Mouse (Mus musculus) forebrain, postnatal 0 days (tissue): ENCODE measurements around the gene Gpr26. TPM values are rescaled to one million over a fixed set of nuclear protein-coding genes. Genes with fewer than 3 reads are reported as not detected.

Experiments used
- ATAC-seq: fragments of 200-750 bp; cut with Nextera tagmentation; 2 replicates; pipeline ENCODE4 v1.8.0; 2017; ENCODE audit warnings: mild to moderate bottlenecking, moderate library complexity
- DNase-seq: peaks from one replicate; pipeline ENCODE4 v3.0.0-alpha.2; 2015
- H3K27ac ChIP-seq: fragments of 300-500 bp; sonication (generic); 2 replicates; pipeline ENCODE4 v1.5.1; 2014; ENCODE audit warnings: low read depth, mild to moderate bottlenecking, antibody characterized with exemption, low read length, moderate library complexity, mixed read lengths
- H3K27me3 ChIP-seq: fragments of 300-500 bp; sonication (generic); 2 replicates; pipeline ENCODE4 v1.6.1; 2014; ENCODE audit warnings: mild to moderate bottlenecking, low read length, mixed read lengths; ENCODE audit not compliant: insufficient read depth
- H3K36me3 ChIP-seq: fragments of 300-500 bp; sonication (generic); 2 replicates; pipeline ENCODE4 v1.6.1; 2014; ENCODE audit warnings: mild to moderate bottlenecking, moderate library complexity; ENCODE audit not compliant: insufficient read depth
- H3K4me1 ChIP-seq: fragments of 300-500 bp; sonication (generic); 2 replicates; pipeline ENCODE4 v1.6.1; 2014; ENCODE audit warnings: antibody characterized with exemption; ENCODE audit not compliant: insufficient read depth
- H3K4me2 ChIP-seq: fragments of 300-500 bp; sonication (generic); 2 replicates; pipeline ENCODE4 v1.6.1; 2014; ENCODE audit warnings: low read depth, mild to moderate bottlenecking, moderate library complexity
- H3K4me3 ChIP-seq: fragments of 300-500 bp; sonication (generic); 2 replicates; pipeline ENCODE4 v1.5.1; 2014; ENCODE audit warnings: low read depth, low read length, mixed read lengths
- H3K9ac ChIP-seq: fragments of 300-500 bp; sonication (generic); 2 replicates; pipeline ENCODE4 v1.6.1; 2014; ENCODE audit warnings: mild to moderate bottlenecking
- H3K9me3 ChIP-seq: fragments of 300-500 bp; sonication (generic); 2 replicates; pipeline ENCODE4 v1.6.1; 2016; ENCODE audit warnings: low read length
- CTCF ChIP-seq: sonication (generic); IDR thresholded peaks from 2 replicates; pipeline ENCODE4 v1.5.1; 2016; ENCODE audit warnings: antibody characterized with exemption, control low read depth, low read depth
- WGBS: fragments of 180-500 bp; shearing (Covaris S2); extraction: QIAGEN DNeasy Blood & Tissue Kit; methylation state at CpG from one replicate; pipeline ENCODE4 v1.1.7; 2014; 5-methylcytosine and 5-hydroxymethylcytosine counted together
- polyA plus RNA-seq: library from polyadenylated mRNA; unstranded; fragments of >200 nt; fragmentation: Nextera tagmentation; extraction: Ambion mirVana; gene quantifications from 2 replicates; pipeline ENCODE4 v1.2.1, GENCODE M21; 2015
- total RNA-seq: library from RNA; depleted of rRNA; stranded (reverse); fragments of >200 nt; gene quantifications from 2 replicates; pipeline ENCODE4 v1.2.3, GENCODE M21; 2014; rRNA removed

Gene Gpr26
- total and polyA plus RNA-seq, 2 experiments from 2014 or later = 3.2 to 27.1 TPM

- Histone ChIP-seq H3K4me3 (no peak overlapping the region), H3K9ac (no peak overlapping the region), H3K36me3 (no peaks in the 10 kb centered on the region), H3K27ac (no peak overlapping the region), H3K4me2 (no peak overlapping the region), H3K27me3 (no peaks in the 10 kb centered on the region), H3K9me3 (no peaks in the 10 kb centered on the region), H3K4me1 (peaks cover 4% of the 10 kb centered on the region; the same call in 1 of the 2 replicates)
- 60% methylated on average over 3 of the region's 3 CpGs for WGBS
- TF ChIP-seq CTCF = no peak
- ATAC-seq = no peak
- DNase-seq = no peak
These were observed 49.7 kb downstream of the Gpr26 start for GRCm38 (mm10) chr7:132015933-132016332.

DNA sequence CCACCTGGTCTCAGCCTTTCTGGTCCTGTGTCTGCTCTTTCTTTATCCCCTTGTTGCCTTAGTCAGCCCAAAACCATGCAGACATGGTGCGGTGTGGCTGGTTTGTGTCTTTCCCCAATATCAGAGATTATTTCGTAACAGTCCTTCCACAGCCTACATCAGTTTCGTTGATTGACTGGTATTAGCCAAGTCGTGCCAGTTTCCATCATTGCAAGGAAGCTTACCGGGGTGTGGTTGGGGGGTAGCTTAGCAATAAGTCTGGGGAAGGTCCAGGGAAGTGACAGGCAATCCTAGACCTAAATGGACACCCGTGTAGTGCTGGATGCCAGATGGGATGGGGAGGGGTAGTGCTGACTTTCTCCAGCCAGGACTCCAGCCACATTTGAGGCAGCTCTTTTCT lies 59.3 kb downstream of the Gpr26 start:
- no peak for DNase-seq
- Histone ChIP-seq H3K4me3 (no peak overlapping the region), H3K9me3 (no peaks in the 10 kb centered on the region), H3K4me1 (0 out of 2 replicates have a peak, but pooled peaks cover 7% of the 10 kb centered on the region), H3K4me2 (no peak overlapping the region), H3K36me3 (no peaks in the 10 kb centered on the region), H3K9ac (no peak overlapping the region), H3K27me3 (no peaks in the 10 kb centered on the region), H3K27ac (no peak overlapping the region)
- WGBS = 71% methylated on average over 6 of the region's 6 CpGs
- TF ChIP-seq CTCF = no peak
- no peak for ATAC-seq

GRCm38 (mm10) chr7:132026671-132027070 lies 60.4 kb downstream of the Gpr26 start:
- no peak for ATAC-seq
- TF ChIP-seq CTCF = no peak
- DNase-seq = no peak

DNA sequence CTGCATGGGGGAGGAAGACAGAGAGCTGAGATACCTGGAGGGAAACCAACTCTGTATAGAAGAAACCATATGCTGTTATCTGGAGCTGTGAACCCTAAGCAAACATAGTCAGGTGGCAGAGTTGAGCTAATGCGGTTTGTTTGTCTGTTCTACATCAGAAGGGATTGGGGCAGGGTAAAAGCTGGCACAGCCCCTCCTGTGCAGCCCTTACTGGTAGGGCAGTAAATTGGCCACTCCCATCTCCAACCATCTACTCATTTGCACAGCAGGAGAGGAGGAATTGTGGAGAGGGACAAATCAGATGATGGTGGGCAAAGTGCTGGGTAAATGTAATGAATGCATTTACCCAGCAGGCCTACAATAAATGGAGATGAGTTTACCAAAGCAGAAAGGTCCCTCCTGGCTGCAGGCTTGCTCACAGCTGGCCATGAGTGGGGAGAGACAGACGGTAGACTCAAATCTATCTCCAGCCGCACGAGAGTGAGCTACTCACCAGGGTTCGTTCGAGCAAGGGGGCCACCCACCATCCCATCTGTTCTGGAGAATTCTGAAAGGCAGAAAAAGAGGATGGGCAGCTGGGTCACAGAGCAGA lies 65.8 kb downstream of the Gpr26 start:
- Histone ChIP-seq H3K9me3 (no peaks in the 10 kb centered on the region), H3K36me3 (no peaks in the 10 kb centered on the region), H3K4me3 (no peak overlapping the region), H3K9ac (no peak overlapping the region), H3K27me3 (no peaks in the 10 kb centered on the region), H3K27ac (no peak overlapping the region), H3K4me2 (no peak overlapping the region), H3K4me1 (peaks cover 6% of the 10 kb centered on the region)
- DNase-seq (no peak), ATAC-seq (no peak)
- 39% methylated on average over 6 of the region's 6 CpGs for WGBS
- no peak for TF ChIP-seq CTCF

More at GRCm38 (mm10) chr7:132026671-132027070, 60.4 kb downstream of the Gpr26 start:
- Histone ChIP-seq H3K27ac (no peak overlapping the region), H3K36me3 (no peaks in the 10 kb centered on the region), H3K27me3 (no peaks in the 10 kb centered on the region), H3K4me3 (no peak overlapping the region), H3K4me1 (0 out of 2 replicates have a peak, but pooled peaks cover 7% of the 10 kb centered on the region), H3K9ac (no peak overlapping the region), H3K4me2 (no peak overlapping the region), H3K9me3 (no peaks in the 10 kb centered on the region)
- 73% methylated on average over 6 of the region's 6 CpGs for WGBS

Other genes with a start within 250 kb of the Gpr26 start
- 2.1 and 3.1 TPM in 2 replicates for gene Cpxm2, start 188.3 kb downstream of the Gpr26 start, total RNA-seq
- gene Cpxm2, start 188.3 kb downstream of the Gpr26 start, polyA plus RNA-seq = 1.7 and 2.2 TPM in 2 replicates